Mouse (Mus musculus) gonadal fat pad, adult 2 months (tissue): ENCODE data around the gene Rnase11. TPM values are rescaled to one million over a fixed set of nuclear protein-coding genes. Genes with fewer than 3 reads are reported as not detected.
"Not testable (repeated sequence)": the region's sequence is repeated elsewhere in the genome, so short reads cannot be mapped to it uniquely, and the experiment has no call there.

ENCODE experiments used
- DNase-seq: peaks from one replicate; pipeline ENCODE4 v3.0.0-alpha.2; 2012; ENCODE audit warnings: low read depth
- polyA plus RNA-seq: library from polyadenylated mRNA; depleted of rRNA; stranded (reverse); fragments of >200 nt; gene quantifications from 2 replicates; pipeline ENCODE4 v1.2.3, GENCODE M21; 2012; rRNA removed

The Rnase11 gene
- polyA plus RNA-seq, result 17.1 and 17.8 TPM in 2 replicates

GRCm38 (mm10) chr14:51050063-51050462 lies at the start of gene Rnase11:
Rnase11 (minus strand) TSS chr14:51050163.
- DNase-seq, result no peak

GRCm38 (mm10) chr14:51098921-51099320 lies 49.0 kb upstream of the Rnase11 start:
- DNase-seq, result no peak

- not testable (repeated sequence) for DNase-seq
These were observed 48.3 kb upstream of the Rnase11 start for GRCm38 (mm10) chr14:51098300-51098699.

- no peak for DNase-seq
These were observed 46.0 kb upstream of the Rnase11 start for GRCm38 (mm10) chr14:51095736-51096524.

GRCm38 (mm10) chr14:51094921-51095320 lies 45.0 kb upstream of the Rnase11 start:
- DNase-seq, result no peak

- no peak for DNase-seq
These were observed 44.3 kb upstream of the Rnase11 start for GRCm38 (mm10) chr14:51094096-51094875.

GRCm38 (mm10) chr14:51093496-51093895 lies 43.5 kb upstream of the Rnase11 start:
- DNase-seq, result no peak

- DNase-seq, result no peak
These were observed 42.2 kb upstream of the Rnase11 start for GRCm38 (mm10) chr14:51092073-51092620.

- DNase-seq, result no peak
These were observed 41.2 kb upstream of the Rnase11 start, which contains the start of the genes Rnase4 and Ang for GRCm38 (mm10) chr14:51090921-51091900. Rnase4 (plus strand) TSS chr14:51091077. Ang (plus strand) TSS chr14:51091150.

GRCm38 (mm10) chr14:51090077-51090781 lies 40.3 kb upstream of the Rnase11 start:
- no peak for DNase-seq

- no peak for DNase-seq
These were observed 39.7 kb upstream of the Rnase11 start for GRCm38 (mm10) chr14:51089674-51090076.

- DNase-seq, result no peak
These were observed 39.2 kb upstream of the Rnase11 start for GRCm38 (mm10) chr14:51088970-51089673.

- DNase-seq, result no peak
These were observed 38.4 kb upstream of the Rnase11 start for GRCm38 (mm10) chr14:51088166-51088969.

GRCm38 (mm10) chr14:51087762-51088161 lies 37.8 kb upstream of the Rnase11 start:
- DNase-seq, result no peak

GRCm38 (mm10) chr14:51085911-51086310 lies 35.9 kb upstream of the Rnase11 start:
- no peak for DNase-seq

GRCm38 (mm10) chr14:51085086-51085485 lies 35.1 kb upstream of the Rnase11 start:
- no peak for DNase-seq

- DNase-seq, result no peak
These were observed 33.8 kb upstream of the Rnase11 start for GRCm38 (mm10) chr14:51083805-51084204.

- DNase-seq, result no peak
These were observed 32.9 kb upstream of the Rnase11 start for GRCm38 (mm10) chr14:51082599-51083581.
